Mouse (Mus musculus) CH12.LX (cell line): ENCODE measurements around the gene 6430548M08Rik. TPM values are rescaled to one million over a fixed set of nuclear protein-coding genes. Genes with fewer than 3 reads are reported as not detected.

Experiments used
- DNase-seq: peaks from one replicate; pipeline ENCODE4 v3.0.0-alpha.2; 2013; ENCODE audit errors: extremely low read depth
- H3K27ac ChIP-seq: 2 replicates; pipeline ENCODE4 v1.5.1; 2012; ENCODE audit warnings: low read depth, mild to moderate bottlenecking, control low read depth, moderate library complexity; ENCODE audit not compliant: insufficient read depth
- H3K27me3 ChIP-seq: replicated peaks from 2 replicates; pipeline ENCODE3; 2012; ENCODE audit warnings: inconsistent platforms
- H3K36me3 ChIP-seq, 2 experiments: replicated peaks in 1 of 2; 2 replicates each; pipeline versions ENCODE3 to v1.6.1; 2012; ENCODE audit warnings: inconsistent platforms in 1 of 2, low read length in 1 of 2, mild to moderate bottlenecking in 1 of 2, mixed read lengths in 1 of 2, moderate library complexity in 1 of 2; ENCODE audit not compliant: control insufficient read depth in 1 of 2, insufficient read depth in 1 of 2
- H3K4me1 ChIP-seq, 2 experiments: 2 replicates each; pipeline ENCODE4 v1.6.1; 2012; ENCODE audit warnings: inconsistent platforms in 1 of 2, moderate library complexity in 1 of 2; ENCODE audit not compliant: insufficient read depth in 2 of 2, control insufficient read depth in 1 of 2
- H3K4me2 ChIP-seq: 2 replicates; pipeline ENCODE4 v1.6.1; 2012; ENCODE audit warnings: low read depth, mild to moderate bottlenecking, control low read depth; ENCODE audit not compliant: poor library complexity, insufficient read depth, severe bottlenecking
- H3K4me3 ChIP-seq, 3 experiments: fragments of 150-350 bp in 1 of 3; sonication (generic) in 1 of 3; replicated peaks in 1 of 3; 2 replicates each; pipeline versions ENCODE3 to v1.5.1; 2011 to 2012; ENCODE audit warnings: low read depth in 2 of 3, low read length in 2 of 3, mild to moderate bottlenecking in 2 of 3, moderate library complexity in 2 of 3, control low read depth in 1 of 3, improper control_type of control experiment in 1 of 3, inconsistent platforms in 1 of 3, mixed read lengths in 1 of 3; ENCODE audit not compliant: poor library complexity in 1 of 3
- H3K79me2 ChIP-seq: replicated peaks from 2 replicates; pipeline ENCODE4 v1.6.1; 2012; ENCODE audit warnings: mild to moderate bottlenecking, moderate library complexity; ENCODE audit not compliant: control insufficient read depth, poor library complexity, insufficient read depth, severe bottlenecking; ENCODE audit errors: extremely low read depth
- H3K9ac ChIP-seq: 2 replicates; pipeline ENCODE4 v1.6.1; 2012; ENCODE audit warnings: low read depth, mild to moderate bottlenecking, control low read depth, moderate library complexity; ENCODE audit not compliant: insufficient read depth
- H3K9me3 ChIP-seq: replicated peaks from 2 replicates; pipeline ENCODE3; 2012; ENCODE audit warnings: low read length, inconsistent platforms, mixed read lengths
- BHLHE40 ChIP-seq: IDR thresholded peaks from 2 replicates; pipeline ENCODE4 v1.6.1; 2011; ENCODE audit warnings: mild to moderate bottlenecking, low read depth, low read length, improper control_type of control experiment
- CHD2 ChIP-seq: IDR thresholded peaks from 2 replicates; pipeline ENCODE4 v1.6.1; 2011; ENCODE audit warnings: low read length, improper control_type of control experiment
- ELF1 ChIP-seq: IDR thresholded peaks from 2 replicates; pipeline ENCODE4 v1.6.1; 2014; ENCODE audit warnings: low read depth, mild to moderate bottlenecking, inconsistent platforms, low read length, improper control_type of control experiment
- EP300 ChIP-seq: IDR thresholded peaks from 2 replicates; pipeline ENCODE4 v1.6.1; 2011; ENCODE audit warnings: low read length, improper control_type of control experiment
- HCFC1 ChIP-seq: IDR thresholded peaks from 2 replicates; pipeline ENCODE4 v1.6.1; 2012; ENCODE audit warnings: low read depth, mild to moderate bottlenecking, inconsistent platforms, low read length, improper control_type of control experiment
- KAT2A ChIP-seq: IDR thresholded peaks from 2 replicates; pipeline ENCODE4 v1.6.1; 2012; ENCODE audit warnings: low read length, improper control_type of control experiment, inconsistent platforms; ENCODE audit not compliant: insufficient replicate concordance
- MAFK ChIP-seq: IDR thresholded peaks from 2 replicates; pipeline ENCODE4 v1.6.1; 2011; ENCODE audit warnings: low read length, improper control_type of control experiment; ENCODE audit not compliant: insufficient replicate concordance
- MXI1 ChIP-seq: IDR thresholded peaks from 2 replicates; pipeline ENCODE4 v1.6.1; 2011; ENCODE audit warnings: mild to moderate bottlenecking, low read depth, low read length, improper control_type of control experiment
- NRF1 ChIP-seq: IDR thresholded peaks from 2 replicates; pipeline ENCODE4 v1.6.1; 2014; ENCODE audit warnings: low read depth, mild to moderate bottlenecking, inconsistent platforms, low read length, improper control_type of control experiment, moderate library complexity
- POLR2AphosphoS2 ChIP-seq: IDR thresholded peaks from 2 replicates; pipeline ENCODE4 v1.6.1; 2011; ENCODE audit warnings: low read depth, low read length, improper control_type of control experiment
- SIN3A ChIP-seq: IDR thresholded peaks from 2 replicates; pipeline ENCODE4 v1.6.1; 2012; ENCODE audit warnings: low read length, improper control_type of control experiment, inconsistent platforms
- TCF12 ChIP-seq: IDR thresholded peaks from 2 replicates; pipeline ENCODE4 v1.6.1; 2014; ENCODE audit warnings: low read depth, mild to moderate bottlenecking, inconsistent platforms, low read length, improper control_type of control experiment
- USF1 ChIP-seq: IDR thresholded peaks from 2 replicates; pipeline ENCODE4 v1.6.1; 2014; ENCODE audit warnings: low read depth, mild to moderate bottlenecking, inconsistent platforms, low read length, improper control_type of control experiment
- USF2 ChIP-seq: conservative IDR thresholded peaks from 2 replicates; pipeline ENCODE4 v1.6.1; 2011; ENCODE audit warnings: low read depth, low read length, improper control_type of control experiment
- ZC3H11A ChIP-seq: IDR thresholded peaks from 2 replicates; pipeline ENCODE4 v1.6.1; 2012; ENCODE audit warnings: low read depth, mild to moderate bottlenecking, inconsistent platforms, low read length, improper control_type of control experiment
- ZKSCAN1 ChIP-seq: IDR thresholded peaks from 2 replicates; pipeline ENCODE4 v1.6.1; 2012; ENCODE audit warnings: low read depth, inconsistent platforms, low read length, improper control_type of control experiment, borderline replicate concordance
- dilution Hi-C: fragments of 300-500 bp; cut with MboI; formaldehyde crosslinking; loops from 2 replicates; pipeline ENCODE4 v1.14.3; 2020; ENCODE audit warnings: low sequenced_read_pairs; ENCODE audit not compliant: extremely low pct_unique_long_range_greater_than_20kb, extremely low pct_ligation_motif_present
- in situ Hi-C: fragments of 300-500 bp; cut with MboI; formaldehyde crosslinking; loops from 3 replicates; pipeline ENCODE4 v1.14.3; 2019; ENCODE audit warnings: low sequenced_read_pairs, low pct_ligation_motif_present, low pct_unique_long_range_greater_than_20kb, mixed read lengths
- polyA plus RNA-seq: library from polyadenylated mRNA; unstranded; fragments of >175 nt; gene quantifications from 2 replicates; pipeline ENCODE4 v1.2.1, GENCODE M21; 2012; ENCODE audit warnings: low read depth; ENCODE audit not compliant: insufficient read length
- total RNA-seq, 2 experiments: library from RNA; depleted of rRNA; stranded (reverse); fragments of 300-350 nt in 1 of 2; fragments of >200 nt in 1 of 2; gene quantifications; 2 replicates each; pipeline ENCODE4 v1.2.3; 2012 to 2014

Gene 6430548M08Rik
- total and polyA plus RNA-seq, 3 experiments = 0.13 TPM; not detected in 2

GRCm38 (mm10) chr8:120089511-120089910 lies 24.4 kb upstream of the 6430548M08Rik start:
- Histone ChIP-seq H3K36me3 (peaks cover 65 to 90% of the 10 kb centered on the region in 2 experiments), H3K4me2 (no peak overlapping the region), H3K27ac (no peak overlapping the region), H3K4me1 (no peaks in the 10 kb centered on the region), H3K79me2 (no peaks in the 10 kb centered on the region), H3K27me3 (no peaks in the 10 kb centered on the region), H3K4me3 (no peak overlapping the region), H3K9me3 (no peaks in the 10 kb centered on the region), H3K9ac (no peak overlapping the region)
- no peak for DNase-seq
- in situ Hi-C loops = no loop called here
- no peak for TF ChIP-seq TCF12
- no peak for TF ChIP-seq HCFC1
- no peak for TF ChIP-seq EP300
- no peak for TF ChIP-seq NRF1
- no peak for TF ChIP-seq MXI1
- TF ChIP-seq KAT2A = no peak
- TF ChIP-seq CHD2 = no peak
- TF ChIP-seq MAFK = no peak
- TF ChIP-seq SIN3A = no peak
- TF ChIP-seq ZKSCAN1 = no peak
- TF ChIP-seq USF1 = no peak
- dilution Hi-C loops = no loop called here

DNA sequence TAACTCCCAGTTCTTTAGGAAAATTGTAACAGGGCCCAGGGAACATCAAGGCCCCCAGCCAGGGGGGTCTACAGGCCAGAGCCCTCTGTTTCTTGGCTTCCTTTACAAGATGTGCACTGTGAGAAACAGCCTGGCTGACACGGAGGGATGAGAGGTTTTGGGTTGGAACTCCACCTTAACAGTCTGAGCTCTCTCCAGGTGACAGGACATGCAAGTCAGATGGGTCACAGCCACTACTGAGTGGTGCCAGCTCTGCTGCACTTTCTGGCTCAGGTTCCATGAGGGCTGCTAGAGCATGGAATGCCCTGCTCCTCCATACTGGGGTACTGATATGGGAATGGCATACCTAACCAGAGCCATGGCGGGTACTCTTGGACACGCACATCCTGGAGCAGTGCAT lies 22.9 kb upstream of the 6430548M08Rik start:
- H3K79me2 ChIP-seq = no peaks in the 10 kb centered on the region
- TF ChIP-seq BHLHE40 (no peak), ZC3H11A (no peak), POLR2AphosphoS2 (no peak), ELF1 (no peak), USF2 (no peak)
- TF ChIP-seq, all 38 proteins: peak for 0
- no peak overlapping the region for H3K4me3 ChIP-seq
- no peak for DNase-seq
- H3K9me3 ChIP-seq = no peaks in the 10 kb centered on the region
- H3K36me3 ChIP-seq = peaks cover 50 to 90% of the 10 kb centered on the region in 2 experiments
- H3K4me2 ChIP-seq = no peak overlapping the region
- no peak overlapping the region for H3K27ac ChIP-seq
- no peaks in the 10 kb centered on the region for H3K4me1 ChIP-seq
- dilution Hi-C loops (no loop called here), in situ Hi-C loops (no loop called here)
- H3K9ac ChIP-seq = no peak overlapping the region
- no peaks in the 10 kb centered on the region for H3K27me3 ChIP-seq
